17 mouse cellular contexts compared by ENCODE assay signal in genomic region chr2:3546055-3546454, GRCm38 (mm10). TPM values are rescaled to one million over a fixed set of nuclear protein-coding genes. Genes with fewer than 3 reads are reported as not detected.
A peak's percentile ranks its signal among the peaks of the same experiment; 100 is the strongest.
DNase-seq lines count a peak whose midpoint lies in the region; ATAC-seq lines count a peak whose summit lies in the region.
"Had no signal": no experiment of that assay in that cellular context is flagged by ENCODE, and none has a peak within 500 bp of the region (broad histone marks: within the 10 kb centered on the region; RNA-seq: fewer than 3 reads in every experiment).

No protein-coding gene starts in this region.

- peak; percentile 63; the same call in 1 of the 2 replicates for ATAC-seq in liver, embryonic 11.5 days (replicated peaks; ENCODE audit: low FRiP score)
- ATAC-seq in common myeloid progenitor, adult 5-6 weeks (replicated peaks; ENCODE audit: low read depth, poor library complexity, severe bottlenecking) = peak; percentile 56
- ATAC-seq in megakaryocyte-erythroid progenitor cell, adult 5-6 weeks (replicated peaks; ENCODE audit: low FRiP score, low TSS enrichment, poor library complexity, severe bottlenecking) = peak; percentile 83

- no peak for DNase-seq in liver, embryonic 11.5 days (ENCODE audit: low spot score)
- no peak for DNase-seq in liver
- peak; percentile 24 for DNase-seq in MEL-GATA-1-ER (ENCODE audit: extremely low read depth, low read depth)
- no peak for DNase-seq in urinary bladder, postnatal 25 days (ENCODE audit: low spot score)
- no peak for DNase-seq in layer of hippocampus, adult 11-12 months (ENCODE audit: low spot score)
- no peak for DNase-seq in cerebellum, adult 18-20 months

- no peaks in the 10 kb centered on the region for H3K36me3 ChIP-seq in liver, embryonic 11.5 days (ENCODE audit: control insufficient read depth, insufficient read depth, low read length)
- H3K36me3 ChIP-seq: embryonic facial prominence, embryonic 15.5 days; forebrain, embryonic 10.5 days; heart, embryonic 12.5 days; hindbrain, embryonic 10.5 days had no signal

- H3K4me2 ChIP-seq in liver, embryonic 11.5 days = no peak overlapping the region
- H3K4me2 ChIP-seq: embryonic facial prominence, embryonic 15.5 days; heart, embryonic 12.5 days; hindbrain, embryonic 14.5 days had no signal

- H3K27ac ChIP-seq in liver, embryonic 11.5 days (ENCODE audit: low read depth, low read length) = no peak overlapping the region
- H3K27ac ChIP-seq: embryonic facial prominence, embryonic 15.5 days; forebrain, embryonic 10.5 days; hindbrain, embryonic 10.5 days; hindbrain, embryonic 14.5 days had no signal

- H3K4me3 ChIP-seq in liver, embryonic 11.5 days (ENCODE audit: low read depth, low read length) = no peak overlapping the region
- H3K4me3 ChIP-seq: embryonic facial prominence, embryonic 15.5 days; erythroblast, embryonic 14.5 days; forebrain, embryonic 10.5 days; heart, embryonic 12.5 days; hindbrain, embryonic 10.5 days had no signal

- H3K4me1 ChIP-seq in liver, embryonic 11.5 days (replicated peaks; ENCODE audit: control insufficient read depth, insufficient read depth, low read length) = no peaks in the 10 kb centered on the region; the same call in 1 of the 2 replicates
- H3K4me1 ChIP-seq: embryonic facial prominence, embryonic 15.5 days; forebrain, embryonic 10.5 days; hindbrain, embryonic 10.5 days had no signal

- no peaks in the 10 kb centered on the region for H3K9me3 ChIP-seq in liver, embryonic 11.5 days (ENCODE audit: control insufficient read depth, low read length)
- H3K9me3 ChIP-seq: embryonic facial prominence, embryonic 15.5 days; forebrain, embryonic 10.5 days; heart, embryonic 12.5 days; hindbrain, embryonic 10.5 days had no signal

- no peak overlapping the region for H3K9ac ChIP-seq in liver, embryonic 11.5 days (ENCODE audit: low read depth, low read length)
- H3K9ac ChIP-seq: embryonic facial prominence, embryonic 15.5 days; heart, embryonic 12.5 days; hindbrain, embryonic 14.5 days had no signal

- no peaks in the 10 kb centered on the region for H3K27me3 ChIP-seq in liver, embryonic 11.5 days (replicated peaks; ENCODE audit: control insufficient read depth, insufficient read depth, low read length)
- H3K27me3 ChIP-seq: CH12.LX, Patski had no signal

- 38% methylated on average over 2 of the region's 2 CpGs for WGBS in liver, embryonic 11.5 days

RNA-seq across cellular contexts. Expression of gene Fam107b, which starts 24.2 kb away (rescaled TPM):
- polyA plus RNA-seq in liver, embryonic 11.5 days (2014; fragmentation: Nextera tagmentation; extraction: Ambion mirVana) = 36.0 and 36.3 TPM in 2 replicates
- total RNA-seq in common myeloid progenitor, adult 5-6 weeks (2017) = 812 and 826 TPM in 2 replicates
- total RNA-seq in megakaryocyte-erythroid progenitor cell, adult 5-6 weeks (2014; fragmentation: Nextera tagmentation) = 49.8 and 51.1 TPM in 2 replicates
- 98.2 and 314 TPM in 2 replicates for total RNA-seq in megakaryocyte-erythroid progenitor cell, adult 5-6 weeks (2017)

RNA-seq across cellular contexts. Expression of gene Cdnf, which starts 33.2 kb away (rescaled TPM):
- polyA plus RNA-seq in liver, embryonic 11.5 days (2014; fragmentation: Nextera tagmentation; extraction: Ambion mirVana) = 0.15 and 0.16 TPM in 2 replicates
- 0.58 and 1.6 TPM in 2 replicates for total RNA-seq in common myeloid progenitor, adult 5-6 weeks (2017)
- total RNA-seq in megakaryocyte-erythroid progenitor cell, adult 5-6 weeks (2014; fragmentation: Nextera tagmentation) = 0.20 TPM in 2 replicates
- 0.75 and 2.6 TPM in 2 replicates for total RNA-seq in megakaryocyte-erythroid progenitor cell, adult 5-6 weeks (2017)
- polyA plus RNA-seq: embryonic facial prominence, embryonic 11.5 days; erythroblast, embryonic 14.5 days had no signal

RNA-seq across cellular contexts. Expression of gene Hspa14, which starts 33.4 kb away (rescaled TPM):
- 145 and 159 TPM in 2 replicates for polyA plus RNA-seq in liver, embryonic 11.5 days (2014; fragmentation: Nextera tagmentation; extraction: Ambion mirVana)
- 134 and 176 TPM in 2 replicates for total RNA-seq in common myeloid progenitor, adult 5-6 weeks (2017)
- total RNA-seq in megakaryocyte-erythroid progenitor cell, adult 5-6 weeks (2014; fragmentation: Nextera tagmentation) = 119 and 121 TPM in 2 replicates
- 161 and 179 TPM in 2 replicates for total RNA-seq in megakaryocyte-erythroid progenitor cell, adult 5-6 weeks (2017)

RNA-seq across cellular contexts. Expression of gene Gm45902, which starts 33.5 kb away (rescaled TPM):
- polyA plus RNA-seq in liver, embryonic 11.5 days (2014; fragmentation: Nextera tagmentation; extraction: Ambion mirVana) = 5.1 and 5.3 TPM in 2 replicates
- 12.2 and 15.4 TPM in 2 replicates for total RNA-seq in common myeloid progenitor, adult 5-6 weeks (2017)
- total RNA-seq in megakaryocyte-erythroid progenitor cell, adult 5-6 weeks (2014; fragmentation: Nextera tagmentation) = 7.3 and 8.1 TPM in 2 replicates
- 11.1 and 13.0 TPM in 2 replicates for total RNA-seq in megakaryocyte-erythroid progenitor cell, adult 5-6 weeks (2017)
